Comparison of ENCODE assay signal across 10 mouse cellular contexts in genomic region chr8:72589286-72589685, GRCm38 (mm10). TPM values are rescaled to one million over a fixed set of nuclear protein-coding genes. Genes with fewer than 3 reads are reported as not detected.
DNase-seq lines count a peak whose midpoint lies in the region.
"Had no signal": no experiment of that assay in that cellular context is flagged by ENCODE, and none has a peak within 500 bp of the region (broad histone marks: within the 10 kb centered on the region; RNA-seq: fewer than 3 reads in every experiment).

No protein-coding gene starts in this region.

- DNase-seq in testis, postnatal 10 days (ENCODE audit: low spot score), result peak; percentile 53
- DNase-seq in testis, postnatal 14 days (ENCODE audit: low spot score), result no peak
- peak; percentile 70 to 80 for DNase-seq in heart, postnatal 10 days
- peak; percentile 71 to 86 for DNase-seq in left cerebral cortex, adult 9 months (ENCODE audit: low spot score in 2 of 2)
- no peak for DNase-seq in cerebellum, postnatal 4 days (ENCODE audit: low spot score in 2 of 2)
- no peak for DNase-seq in adrenal gland, postnatal 10 days
- DNase-seq in adrenal gland, adult 8-10 months, result no peak
- DNase-seq in kidney, adult 18-20 months, result no peak
- DNase-seq: kidney, postnatal 25 days; retina, postnatal 1 day had no signal

- intact Hi-C loops in heart, postnatal 10 days (cut with DNase I), result no loop called here

RNA-seq across cellular contexts. Expression of gene Tmem38a, which starts 17.4 kb away (rescaled TPM):
- total RNA-seq in heart, postnatal 10 days (2021), result 100 to 1,000 TPM; 281 to 299 TPM
- 10 to 100 TPM; 25.7 to 71.4 TPM for total RNA-seq in adrenal gland, postnatal 10 days (2021)
- 10 to 100 TPM in 2 of 4 experiments, 1 to 10 TPM in 2; 8.6 to 12.5 (median 9.9) TPM for total RNA-seq in adrenal gland, adult 8-10 months (2022)

RNA-seq across cellular contexts. Expression of gene Smim7, which starts 18.4 kb away (rescaled TPM):
- total RNA-seq in heart, postnatal 10 days (2021), result 100 to 1,000 TPM; 120 to 122 TPM
- total RNA-seq in adrenal gland, postnatal 10 days (2021), result 10 to 100 TPM; 95.5 to 97.2 TPM
- 100 to 1,000 TPM; 129 to 150 (median 136) TPM for total RNA-seq in adrenal gland, adult 8-10 months (2022)

RNA-seq across cellular contexts. Expression of gene Med26, which starts 41.2 kb away (rescaled TPM):
- 1 to 10 TPM; 9.3 to 9.9 TPM for total RNA-seq in heart, postnatal 10 days (2021)
- total RNA-seq in adrenal gland, postnatal 10 days (2021), result 10 to 100 TPM; 10.1 to 10.2 TPM
- total RNA-seq in adrenal gland, adult 8-10 months (2022), result 1 to 10 TPM; 8.4 to 9.7 (median 9.2) TPM

RNA-seq across cellular contexts. Expression of gene Nwd1, which starts 57.2 kb away (rescaled TPM):
- under 1 TPM; 0.82 to 0.89 TPM for total RNA-seq in heart, postnatal 10 days (2021)
- total RNA-seq in adrenal gland, postnatal 10 days (2021), result under 1 TPM; 0.51 to 0.73 TPM
- total RNA-seq in adrenal gland, adult 8-10 months (2022), result under 1 TPM; 0.24 to 0.73 (median 0.46) TPM

Comparison
In these comparisons a context has a peak if more than half of its experiments do, and no peak if none do; other contexts are left out.
1. DNase-seq: peak in testis, postnatal 10 days (single experiment), heart, postnatal 10 days (2 of 2) and left cerebral cortex, adult 9 months (2 of 2); none in testis, postnatal 14 days (single experiment), cerebellum, postnatal 4 days (0 of 2), adrenal gland, postnatal 10 days (single experiment), adrenal gland, adult 8-10 months (single experiment) and kidney, adult 18-20 months (single experiment).